Mouse (Mus musculus): Measurements from ENCODE around the gene Mpped1. TPM values are rescaled to one million over a fixed set of nuclear protein-coding genes. Genes with fewer than 3 reads are reported as not detected.
A peak's percentile ranks its signal among the peaks of the same experiment; 100 is the strongest.

Mpped1 gene
- total and polyA plus RNA-seq, 3 experiments, result not detected

DNA sequence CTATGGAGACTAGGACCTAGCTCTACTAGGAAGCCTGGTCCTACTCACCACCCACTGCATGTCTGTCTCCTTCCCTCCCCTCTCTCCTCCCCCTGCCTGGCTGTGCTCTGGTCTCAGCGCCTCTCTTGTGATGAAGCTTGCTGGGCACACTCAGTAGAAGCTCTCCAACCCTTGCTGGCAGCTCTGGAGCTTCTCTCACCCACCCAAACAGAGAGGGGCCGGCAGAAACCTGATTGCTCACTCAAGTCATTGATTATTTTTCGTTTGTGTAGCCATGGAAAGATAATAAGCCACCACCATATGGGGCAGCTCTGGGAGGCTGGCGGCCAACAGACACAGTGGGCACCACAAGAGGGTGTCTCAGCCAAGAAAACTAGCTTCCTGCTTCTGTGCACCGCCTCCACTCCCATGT, 74.1 kb downstream of the Mpped1 start:
- Histone ChIP-seq H3K27me3 (ENCODE audit: insufficient read depth, low read length) (no peaks in the 10 kb centered on the region), H3K36me3 (replicated peaks) (no peaks in the 10 kb centered on the region), H3K4me1 (ENCODE audit: insufficient read depth, low read depth, low read length) (no peaks in the 10 kb centered on the region), H3K9me3 (replicated peaks) (peaks cover 95% of the 10 kb centered on the region), H3K4me3 (ENCODE audit: low read depth, low read length) (no peak overlapping the region)
- no peak for TF ChIP-seq TAL1 (conservative IDR thresholded peaks at IDR 0.05; ENCODE audit: low read depth, low read length)
- TF ChIP-seq CTCF (IDR thresholded peaks at IDR 0.05; ENCODE audit: low read depth, low read length), result no peak
- TF ChIP-seq POLR2AphosphoS5 (IDR thresholded peaks at IDR 0.05; ENCODE audit: insufficient replicate concordance, low read depth, low read length), result no peak
- TF ChIP-seq GATA2 (IDR thresholded peaks at IDR 0.05; ENCODE audit: borderline replicate concordance, low read depth, low read length), result no peak
- TF ChIP-seq GATA1 (IDR thresholded peaks at IDR 0.05; ENCODE audit: borderline replicate concordance, low read length), result no peak
- no peak for ATAC-seq (ENCODE audit: extremely low read depth, insufficient number of reproducible peaks, low FRiP score, poor library complexity, severe bottlenecking)
- DNase-seq (ENCODE audit: low spot score), result no peak

DNA sequence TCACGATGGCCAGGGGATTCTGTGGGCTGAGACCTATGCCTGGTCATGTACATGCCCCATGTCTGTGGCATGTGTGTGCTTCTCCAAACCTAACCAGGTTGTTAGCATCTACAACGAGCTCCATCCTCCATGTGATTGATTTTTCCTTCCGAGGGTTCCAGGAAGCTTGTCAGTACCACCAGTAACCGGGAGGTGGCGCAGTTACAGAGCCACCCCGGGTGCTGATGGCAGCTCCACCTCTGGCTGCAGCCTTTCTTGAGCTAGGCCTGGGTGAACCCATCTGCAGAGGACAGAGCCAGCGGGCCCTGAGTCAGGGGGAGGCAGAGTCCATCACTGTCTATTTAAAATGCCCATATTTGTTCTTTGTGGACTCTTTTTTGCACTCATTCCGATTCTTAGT, 77.9 kb downstream of the Mpped1 start:
- ATAC-seq (ENCODE audit: extremely low read depth, insufficient number of reproducible peaks, low FRiP score, poor library complexity, severe bottlenecking), result no peak
- no peak overlapping the region for H3K4me3 ChIP-seq (ENCODE audit: low read depth, low read length)
- H3K36me3 ChIP-seq (replicated peaks), result no peaks in the 10 kb centered on the region
- no peak for DNase-seq (ENCODE audit: low spot score)
- TF ChIP-seq GATA1 (IDR thresholded peaks at IDR 0.05; ENCODE audit: borderline replicate concordance, low read length) (no peak), TAL1 (conservative IDR thresholded peaks at IDR 0.05; ENCODE audit: low read depth, low read length) (no peak), CTCF (IDR thresholded peaks at IDR 0.05; ENCODE audit: low read depth, low read length) (no peak), POLR2AphosphoS5 (IDR thresholded peaks at IDR 0.05; ENCODE audit: insufficient replicate concordance, low read depth, low read length) (no peak), GATA2 (IDR thresholded peaks at IDR 0.05; ENCODE audit: borderline replicate concordance, low read depth, low read length) (no peak)
- no peaks in the 10 kb centered on the region for H3K4me1 ChIP-seq (ENCODE audit: insufficient read depth, low read depth, low read length)
- H3K9me3 ChIP-seq (replicated peaks), result peaks cover 88% of the 10 kb centered on the region
- no peaks in the 10 kb centered on the region for H3K27me3 ChIP-seq (ENCODE audit: insufficient read depth, low read length)

DNA sequence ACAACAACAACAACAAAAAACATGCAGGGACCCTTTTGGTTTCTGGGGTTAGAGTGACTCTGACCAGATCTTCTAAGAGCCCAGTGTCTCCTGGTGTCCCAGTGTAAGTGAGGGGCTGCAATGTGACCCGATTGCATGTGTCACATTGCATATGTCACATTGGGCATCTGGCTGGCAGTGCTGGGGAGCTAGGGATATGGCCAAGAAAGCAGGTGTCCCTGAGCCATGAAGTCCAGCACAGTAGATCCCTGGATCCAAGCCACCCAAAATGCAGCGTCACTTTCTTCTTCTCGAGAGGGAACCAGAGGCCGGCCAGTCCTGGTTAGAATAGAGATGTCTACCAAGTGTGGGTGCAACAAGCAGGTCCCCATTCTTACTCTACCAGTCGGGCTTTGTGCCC, 86.4 kb downstream of the Mpped1 start:
- no peak for ATAC-seq (ENCODE audit: extremely low read depth, insufficient number of reproducible peaks, low FRiP score, poor library complexity, severe bottlenecking)
- no peaks in the 10 kb centered on the region for H3K4me1 ChIP-seq (ENCODE audit: insufficient read depth, low read depth, low read length)
- TF ChIP-seq TAL1 (conservative IDR thresholded peaks at IDR 0.05; ENCODE audit: low read depth, low read length) (no peak), POLR2AphosphoS5 (IDR thresholded peaks at IDR 0.05; ENCODE audit: insufficient replicate concordance, low read depth, low read length) (no peak), GATA1 (IDR thresholded peaks at IDR 0.05; ENCODE audit: borderline replicate concordance, low read length) (no peak), GATA2 (IDR thresholded peaks at IDR 0.05; ENCODE audit: borderline replicate concordance, low read depth, low read length) (no peak), CTCF (IDR thresholded peaks at IDR 0.05; ENCODE audit: low read depth, low read length) (no peak)
- no peaks in the 10 kb centered on the region; the same call in 1 of the 2 replicates for H3K27me3 ChIP-seq (ENCODE audit: insufficient read depth, low read length)
- peaks cover 86% of the 10 kb centered on the region for H3K9me3 ChIP-seq (replicated peaks)
- DNase-seq (ENCODE audit: low spot score), result no peak
- H3K4me3 ChIP-seq (ENCODE audit: low read depth, low read length), result no peak overlapping the region
- H3K36me3 ChIP-seq (replicated peaks), result no peaks in the 10 kb centered on the region

GRCm38 (mm10) chr15:83870936-83871335, 91.7 kb downstream of the Mpped1 start:
- no peaks in the 10 kb centered on the region for H3K36me3 ChIP-seq (replicated peaks)
- no peaks in the 10 kb centered on the region; the same call in 1 of the 2 replicates for H3K27me3 ChIP-seq (ENCODE audit: insufficient read depth, low read length)
- peaks cover 83% of the 10 kb centered on the region for H3K9me3 ChIP-seq (replicated peaks)
- H3K4me1 ChIP-seq (ENCODE audit: insufficient read depth, low read depth, low read length), result no peaks in the 10 kb centered on the region
- DNase-seq (ENCODE audit: low spot score), result no peak
- peak overlapping the region; percentile 6; the same call in 1 of the 2 replicates for H3K4me3 ChIP-seq (ENCODE audit: low read depth, low read length)
- no peak for ATAC-seq (ENCODE audit: extremely low read depth, insufficient number of reproducible peaks, low FRiP score, poor library complexity, severe bottlenecking)
- TF ChIP-seq CTCF (IDR thresholded peaks at IDR 0.05; ENCODE audit: low read depth, low read length) (no peak), TAL1 (conservative IDR thresholded peaks at IDR 0.05; ENCODE audit: low read depth, low read length) (no peak), GATA2 (IDR thresholded peaks at IDR 0.05; ENCODE audit: borderline replicate concordance, low read depth, low read length) (no peak), POLR2AphosphoS5 (IDR thresholded peaks at IDR 0.05; ENCODE audit: insufficient replicate concordance, low read depth, low read length) (no peak), GATA1 (IDR thresholded peaks at IDR 0.05; ENCODE audit: borderline replicate concordance, low read length) (no peak)

DNA sequence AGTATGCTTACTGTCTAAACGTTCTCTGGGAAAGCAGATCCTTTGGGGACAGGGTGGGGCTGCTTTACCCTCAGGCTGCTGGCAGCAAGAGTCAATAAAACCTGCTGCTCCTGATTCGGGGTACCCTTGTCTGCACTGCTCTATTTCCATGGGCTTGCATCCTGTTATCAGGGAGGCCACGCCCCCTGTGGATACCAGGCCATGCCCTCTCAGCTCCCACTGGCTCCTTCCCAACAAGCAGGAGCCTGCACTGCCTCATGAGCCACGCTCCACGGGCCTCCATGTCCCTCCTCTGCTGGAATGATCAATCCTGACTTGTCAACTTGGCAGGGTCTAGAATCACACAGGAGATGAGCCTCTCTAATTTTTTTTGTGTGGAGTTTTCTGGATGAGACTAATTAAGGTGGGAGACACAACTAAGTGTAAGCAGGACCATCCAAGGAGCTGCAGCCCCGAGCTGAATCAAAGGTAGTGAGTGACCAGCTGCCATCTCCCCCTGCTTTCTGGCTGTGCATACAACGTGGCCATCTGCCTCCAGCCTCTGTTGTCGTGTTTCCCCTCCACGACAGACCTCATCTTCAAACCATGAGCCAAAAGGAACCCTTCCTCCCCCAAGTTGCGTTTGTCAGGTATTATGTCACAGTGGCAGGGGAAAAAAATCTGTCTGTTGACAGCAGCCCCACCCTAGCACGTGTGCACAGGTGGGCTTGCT, 98.0 kb downstream of the Mpped1 start:
- Histone ChIP-seq H3K4me3 (ENCODE audit: low read depth, low read length) (peak overlapping the region; percentile 13; the same call in 1 of the 2 replicates), H3K36me3 (replicated peaks) (no peaks in the 10 kb centered on the region), H3K27me3 (ENCODE audit: insufficient read depth, low read length) (no peaks in the 10 kb centered on the region), H3K4me1 (ENCODE audit: insufficient read depth, low read depth, low read length) (no peaks in the 10 kb centered on the region), H3K9me3 (replicated peaks) (peaks cover 80% of the 10 kb centered on the region)
- no peak for TF ChIP-seq CTCF (IDR thresholded peaks at IDR 0.05; ENCODE audit: low read depth, low read length)
- TF ChIP-seq GATA2 (IDR thresholded peaks at IDR 0.05; ENCODE audit: borderline replicate concordance, low read depth, low read length), result no peak
- TF ChIP-seq TAL1 (conservative IDR thresholded peaks at IDR 0.05; ENCODE audit: low read depth, low read length), result no peak
- no peak for TF ChIP-seq POLR2AphosphoS5 (IDR thresholded peaks at IDR 0.05; ENCODE audit: insufficient replicate concordance, low read depth, low read length)
- TF ChIP-seq GATA1 (IDR thresholded peaks at IDR 0.05; ENCODE audit: borderline replicate concordance, low read length), result no peak
- no peak for DNase-seq (ENCODE audit: low spot score)
- ATAC-seq (ENCODE audit: extremely low read depth, insufficient number of reproducible peaks, low FRiP score, poor library complexity, severe bottlenecking), result no peak

DNA sequence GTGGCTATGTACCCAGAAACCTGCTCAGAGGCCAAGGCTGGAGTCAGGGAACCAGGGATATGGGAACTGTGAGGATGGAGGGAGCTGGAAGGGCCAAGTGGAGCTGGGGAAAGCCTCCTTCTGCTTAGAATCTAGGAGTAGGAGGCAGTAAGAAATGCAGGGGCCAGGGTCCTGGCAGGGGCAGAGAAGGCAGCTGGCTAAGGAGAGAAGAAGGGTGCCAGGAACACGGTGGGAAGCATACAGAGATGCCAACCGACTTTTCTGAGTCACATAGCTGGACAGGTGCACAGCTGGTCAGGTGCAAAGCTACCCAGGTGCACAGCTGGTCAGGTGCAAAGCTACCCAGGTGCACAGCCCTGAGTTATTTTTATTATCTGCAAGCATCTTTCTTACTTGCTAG, 98.6 kb downstream of the Mpped1 start:
- H3K4me3 ChIP-seq (ENCODE audit: low read depth, low read length), result peak overlapping the region; percentile 13; the same call in 1 of the 2 replicates
- TF ChIP-seq GATA2 (IDR thresholded peaks at IDR 0.05; ENCODE audit: borderline replicate concordance, low read depth, low read length) (no peak), GATA1 (IDR thresholded peaks at IDR 0.05; ENCODE audit: borderline replicate concordance, low read length) (no peak), CTCF (IDR thresholded peaks at IDR 0.05; ENCODE audit: low read depth, low read length) (no peak), TAL1 (conservative IDR thresholded peaks at IDR 0.05; ENCODE audit: low read depth, low read length) (no peak), POLR2AphosphoS5 (IDR thresholded peaks at IDR 0.05; ENCODE audit: insufficient replicate concordance, low read depth, low read length) (no peak)
- no peaks in the 10 kb centered on the region for H3K4me1 ChIP-seq (ENCODE audit: insufficient read depth, low read depth, low read length)
- no peaks in the 10 kb centered on the region for H3K27me3 ChIP-seq (ENCODE audit: insufficient read depth, low read length)
- H3K9me3 ChIP-seq (replicated peaks), result peaks cover 82% of the 10 kb centered on the region
- H3K36me3 ChIP-seq (replicated peaks), result no peaks in the 10 kb centered on the region
- ATAC-seq (ENCODE audit: extremely low read depth, insufficient number of reproducible peaks, low FRiP score, poor library complexity, severe bottlenecking), result no peak
- DNase-seq (ENCODE audit: low spot score), result no peak
